Mouse (Mus musculus) MN1 (cell line): ENCODE measurements around the gene Prdm1.

Source experiments
- DNase-seq: peaks from one replicate; pipeline ENCODE4 v3.0.0-alpha.2; 2016; ENCODE audit warnings: low spot score

Gene Prdm1

DNA sequence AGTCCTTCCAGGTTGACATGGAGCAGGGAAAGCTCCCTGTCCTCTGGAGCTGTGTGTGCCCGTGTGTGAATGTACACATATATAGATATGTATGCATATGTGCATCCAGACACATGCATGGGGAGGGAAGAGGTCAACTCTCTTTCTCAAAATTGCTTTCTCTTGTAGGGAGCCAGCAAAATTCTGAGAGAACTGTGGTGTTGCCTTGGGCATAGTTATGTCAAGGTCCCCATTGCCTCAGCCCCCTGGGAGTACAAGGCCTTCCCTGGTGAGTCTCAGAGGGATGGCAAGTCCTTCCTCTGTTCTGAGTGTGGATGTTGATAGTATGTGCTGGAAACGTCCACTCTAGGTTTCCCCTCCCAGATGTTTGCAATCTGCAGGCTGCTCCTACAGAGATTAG is 109.4 kb downstream of the Prdm1 start:
- no peak for DNase-seq

GRCm38 (mm10) chr10:44415576-44415975 is 112.7 kb downstream of the Prdm1 start:
- no peak for DNase-seq

DNA sequence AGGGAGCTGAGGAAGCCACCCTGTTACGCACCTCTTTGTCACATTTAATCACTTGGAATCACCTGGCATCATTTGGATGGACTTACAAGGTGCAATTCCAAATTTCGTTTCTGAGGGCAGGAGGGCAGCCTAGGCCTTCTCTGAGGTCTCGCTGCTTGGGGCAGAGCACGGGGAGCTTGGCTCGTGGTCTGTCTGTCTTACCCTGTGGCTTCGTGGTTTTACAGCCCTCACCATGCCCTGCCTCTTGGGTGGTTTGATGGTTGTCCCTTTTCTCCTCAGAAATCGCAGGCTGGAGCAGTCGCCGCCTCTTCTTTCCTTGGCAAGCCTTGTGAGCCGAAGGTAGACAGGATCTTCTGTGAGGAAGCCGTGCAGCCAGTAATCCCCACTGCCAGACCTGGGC is 118.3 kb downstream of the Prdm1 start:
- DNase-seq, result no peak

DNA sequence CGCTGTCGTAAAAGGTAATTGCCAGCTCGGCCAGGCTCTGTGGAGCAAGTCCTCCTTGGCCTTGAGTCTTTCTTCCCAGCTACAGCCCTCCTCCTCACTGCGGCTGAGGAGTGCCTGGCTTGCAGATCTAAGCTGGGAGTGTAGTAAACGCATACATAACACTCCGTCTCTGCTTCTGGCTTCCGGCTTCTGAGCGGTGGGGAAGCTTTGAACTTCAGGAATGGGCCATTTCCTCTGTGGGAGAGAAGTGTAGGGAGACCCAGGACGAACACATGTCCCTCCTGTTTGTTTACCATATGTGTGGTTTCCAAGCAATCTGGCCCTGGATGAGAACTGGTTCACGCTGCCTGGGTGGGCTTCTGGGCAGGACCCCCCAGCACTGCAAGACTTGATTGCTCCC is 119.2 kb downstream of the Prdm1 start:
- DNase-seq, result no peak

GRCm38 (mm10) chr10:44403415-44403814 is 124.9 kb downstream of the Prdm1 start:
- no peak for DNase-seq

- DNase-seq, result no peak
Measured at GRCm38 (mm10) chr10:44401600-44401999, 126.7 kb downstream of the Prdm1 start.

GRCm38 (mm10) chr10:44400602-44401001 is 127.7 kb downstream of the Prdm1 start:
- no peak for DNase-seq

GRCm38 (mm10) chr10:44400119-44400518 is 128.2 kb downstream of the Prdm1 start:
- no peak for DNase-seq

DNA sequence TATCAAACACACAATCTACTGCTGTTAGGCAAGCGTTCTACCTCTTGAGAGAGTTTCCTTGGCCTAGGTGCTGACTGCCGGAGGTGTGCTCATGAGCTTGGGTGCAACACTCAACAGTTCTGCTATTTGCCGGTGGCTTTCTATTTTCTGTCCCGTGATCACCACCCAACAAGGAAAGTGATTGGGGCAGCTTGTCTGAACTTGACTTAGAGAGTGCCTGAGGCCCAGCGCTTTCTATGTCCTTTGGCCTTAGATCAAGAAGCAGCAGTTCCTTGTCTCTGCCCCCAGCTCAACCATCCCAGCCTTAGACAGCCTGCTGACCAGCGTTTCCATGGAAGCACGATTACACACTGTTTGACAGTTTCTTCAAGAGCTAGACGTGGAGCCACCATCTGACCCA is 135.4 kb downstream of the Prdm1 start:
- DNase-seq, result no peak

- no peak for DNase-seq
Measured at GRCm38 (mm10) chr10:44391509-44392290, 136.6 kb downstream of the Prdm1 start.

- no peak for DNase-seq
Measured at GRCm38 (mm10) chr10:44390286-44390685, 138.0 kb downstream of the Prdm1 start.

DNA sequence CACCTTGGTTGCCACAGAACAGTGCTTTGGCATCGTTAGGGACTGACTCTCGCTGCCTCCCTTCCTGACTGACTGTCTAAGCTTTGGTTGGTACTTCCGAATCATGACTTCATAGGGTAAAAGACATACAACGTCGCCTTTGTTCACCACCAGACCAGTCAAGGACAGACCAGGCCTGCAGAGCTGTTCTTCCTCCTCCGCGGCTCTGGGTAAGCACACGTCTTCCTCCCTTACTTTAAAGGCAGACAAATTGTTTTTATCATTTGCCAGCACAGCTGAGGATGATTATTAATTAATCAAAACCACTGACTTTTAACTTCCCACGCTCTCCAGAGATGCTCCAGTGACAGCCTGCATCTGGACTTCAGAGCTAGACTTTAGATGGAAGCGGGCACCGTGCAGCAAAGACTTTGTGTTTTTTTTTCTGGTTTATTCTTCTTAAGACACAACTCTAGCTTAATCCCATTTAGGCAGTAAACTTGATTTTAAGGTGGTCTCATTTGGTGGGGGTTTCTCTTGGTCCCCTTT is 139.5 kb downstream of the Prdm1 start:
- DNase-seq, result no peak
